Mouse (Mus musculus) myocyte (in vitro differentiated cells): Measurements from ENCODE around the gene Prkag2.

Experiments used
- POLR2A ChIP-seq: IDR thresholded peaks from one replicate; pipeline ENCODE4 v1.6.1; 2011; ENCODE audit warnings: low read depth, mild to moderate bottlenecking, control low read depth, moderate library complexity; ENCODE audit not compliant: insufficient read length
- POLR2AphosphoS2 ChIP-seq: IDR thresholded peaks from one replicate; pipeline ENCODE4 v1.6.1; 2011; ENCODE audit warnings: low read depth, control low read depth; ENCODE audit not compliant: insufficient read length
- REST ChIP-seq: IDR thresholded peaks from one replicate; pipeline ENCODE4 v1.6.1; 2011; ENCODE audit warnings: mild to moderate bottlenecking, control low read depth, moderate library complexity; ENCODE audit not compliant: insufficient read depth, insufficient read length
- USF1 ChIP-seq: IDR thresholded peaks from one replicate; pipeline ENCODE4 v1.6.1; 2011; ENCODE audit warnings: low read depth, mild to moderate bottlenecking, control low read depth, moderate library complexity

GRCm38 (mm10) chr5:25077873-25078651 is 22.4 kb downstream of the Prkag2 start:
- TF ChIP-seq POLR2A (no peak), POLR2AphosphoS2 (no peak), REST (no peak), USF1 (no peak)
